Mouse (Mus musculus) adrenal gland, adult 8-10 months (tissue): ENCODE measurements around the gene Tmem204. TPM values are rescaled to one million over a fixed set of nuclear protein-coding genes. Genes with fewer than 3 reads are reported as not detected.

ENCODE experiments used
- DNase-seq: peaks from one replicate; pipeline ENCODE4 v3.0.0; 2022
- total RNA-seq, 4 experiments: library from RNA; stranded (reverse); gene quantifications; 2 replicates each; pipeline ENCODE4 v1.2.4; 2022

Gene Tmem204
- total RNA-seq, 4 experiments from 2014 or later = 35.3 to 56.0 (median 52.6) TPM

GRCm38 (mm10) chr17:25014841-25015570, 68.4 kb downstream of the Tmem204 start:
- peak; percentile 48 for DNase-seq

- peak; percentile 19 for DNase-seq
These were observed 69.5 kb downstream of the Tmem204 start for GRCm38 (mm10) chr17:25013606-25014501.

Other genes with a start within 250 kb of the Tmem204 start
- 10 to 100 TPM; 81.9 to 99.1 (median 92.7) TPM for gene Hagh, start 243.4 kb downstream of the Tmem204 start, total RNA-seq
- gene Fahd1, start 233.2 kb downstream of the Tmem204 start, total RNA-seq = 10 to 100 TPM; 26.4 to 36.0 (median 32.1) TPM
- 1 to 10 TPM; 2.0 to 5.8 (median 2.7) TPM for gene Igfals, start 217.6 kb downstream of the Tmem204 start, total RNA-seq
- 10 to 100 TPM; 58.9 to 66.0 (median 61.5) TPM for gene Nubp2, start 197.2 kb downstream of the Tmem204 start, total RNA-seq
- gene Spsb3, start 196.9 kb downstream of the Tmem204 start, total RNA-seq = 10 to 100 TPM; 31.5 to 34.0 (median 33.7) TPM
- gene Eme2, start 188.5 kb downstream of the Tmem204 start, total RNA-seq = 10 to 100 TPM; 43.6 to 80.7 (median 66.3) TPM
- 100 to 1,000 TPM; 120 to 201 (median 138) TPM for gene Mrps34, start 188.5 kb downstream of the Tmem204 start, total RNA-seq
- 100 to 1,000 TPM in 2 of 4 experiments, 10 to 100 TPM in 2; 73.5 to 148 (median 104) TPM for gene Nme3, start 187.1 kb downstream of the Tmem204 start, total RNA-seq
- 100 to 1,000 TPM in 3 of 4 experiments, 10 to 100 TPM in 1; 96.1 to 271 (median 177) TPM for gene Mapk8ip3, start 146.6 kb downstream of the Tmem204 start, total RNA-seq
- 10 to 100 TPM; 28.0 to 38.5 (median 30.7) TPM for gene Jpt2, start 122.9 kb downstream of the Tmem204 start, total RNA-seq
- 10 to 100 TPM; 22.0 to 33.2 (median 25.4) TPM for gene Cramp1l, start 67.8 kb downstream of the Tmem204 start, total RNA-seq
- 10 to 100 TPM; 31.7 to 45.0 (median 38.1) TPM for gene Ift140, start 67.5 kb downstream of the Tmem204 start, total RNA-seq
- gene Telo2, start 32.4 kb upstream of the Tmem204 start, total RNA-seq = 10 to 100 TPM; 24.0 to 40.2 (median 29.5) TPM
- not detected for gene Ptx4, start 37.2 kb upstream of the Tmem204 start, total RNA-seq
- gene Clcn7, start 49.8 kb upstream of the Tmem204 start, total RNA-seq = 10 to 100 TPM; 47.4 to 77.7 (median 67.8) TPM
- gene Ccdc154, start 78.9 kb upstream of the Tmem204 start, total RNA-seq = under 1 TPM in 3 of 4 experiments, not detected in 1; 0.09 to 0.34 (median 0.19) TPM
- under 1 TPM in 3 of 4 experiments, not detected in 1; 0.40 to 0.67 (median 0.42) TPM for gene Gm38655, start 91.9 kb upstream of the Tmem204 start, total RNA-seq
- 10 to 100 TPM; 18.4 to 21.7 (median 20.9) TPM for gene BC003965, start 101.0 kb upstream of the Tmem204 start, total RNA-seq
- gene Unkl, start 104.8 kb upstream of the Tmem204 start, total RNA-seq = 10 to 100 TPM; 18.4 to 36.4 (median 26.2) TPM
- gene Gnptg, start 156.5 kb upstream of the Tmem204 start, total RNA-seq = 10 to 100 TPM; 48.9 to 57.3 (median 52.2) TPM
- gene Tsr3, start 156.6 kb upstream of the Tmem204 start, total RNA-seq = 10 to 100 TPM; 23.4 to 35.5 (median 30.3) TPM
- gene Baiap3, start 172.8 kb upstream of the Tmem204 start, total RNA-seq = 10 to 100 TPM; 12.8 to 44.5 (median 22.1) TPM
- gene Ube2i, start 191.0 kb upstream of the Tmem204 start, total RNA-seq = 100 to 1,000 TPM; 249 to 283 (median 265) TPM
- gene Prss34, start 214.8 kb upstream of the Tmem204 start, total RNA-seq = under 1 TPM in 3 of 4 experiments, not detected in 1; 0.31 to 0.56 (median 0.41) TPM
- gene Prss28, start 225.1 kb upstream of the Tmem204 start, total RNA-seq = not detected
- gene Prss29, start 235.1 kb upstream of the Tmem204 start, total RNA-seq = not detected